Mouse (Mus musculus) cerebellum, postnatal 14 days (tissue): ENCODE measurements around the gene Mgat5b.
A peak's percentile ranks its signal among the peaks of the same experiment; 100 is the strongest.

Source experiments
- DNase-seq, 2 experiments: peaks; one replicate each; pipeline ENCODE4 v3.0.0; 2021; ENCODE audit warnings: mixed read lengths in 2 of 2

The Mgat5b gene

GRCm38 (mm10) chr11:116919186-116920020 lies 740 bp downstream of the Mgat5b start:
- peak in 1 of 2 experiments; percentile 42 for DNase-seq

- no peak for DNase-seq
These were observed 2.1 kb downstream of the Mgat5b start for GRCm38 (mm10) chr11:116920746-116921145.

GRCm38 (mm10) chr11:116922058-116922457 lies 3.4 kb downstream of the Mgat5b start:
- DNase-seq = peak; percentile 74 to 89

GRCm38 (mm10) chr11:116928031-116928430 lies 9.4 kb downstream of the Mgat5b start:
- peak; percentile 57 to 65 for DNase-seq

- no peak for DNase-seq
These were observed 16.2 kb downstream of the Mgat5b start for GRCm38 (mm10) chr11:116934862-116935261.

GRCm38 (mm10) chr11:116935354-116935753 lies 16.7 kb downstream of the Mgat5b start:
- no peak for DNase-seq

GRCm38 (mm10) chr11:116935917-116936316 lies 17.3 kb downstream of the Mgat5b start:
- DNase-seq = no peak

- DNase-seq = no peak
These were observed 18.5 kb downstream of the Mgat5b start for GRCm38 (mm10) chr11:116937141-116937540.

GRCm38 (mm10) chr11:116940088-116940855 lies 21.6 kb downstream of the Mgat5b start:
- no peak for DNase-seq

GRCm38 (mm10) chr11:116944346-116944745 lies 25.7 kb downstream of the Mgat5b start:
- DNase-seq = no peak

GRCm38 (mm10) chr11:116949832-116950231 lies 31.2 kb downstream of the Mgat5b start:
- no peak for DNase-seq

GRCm38 (mm10) chr11:116951429-116951828 lies 32.8 kb downstream of the Mgat5b start:
- DNase-seq = no peak

- peak; percentile 38 to 53 for DNase-seq
These were observed 35.8 kb downstream of the Mgat5b start for GRCm38 (mm10) chr11:116954231-116955118.

GRCm38 (mm10) chr11:116958601-116959000 lies 39.9 kb downstream of the Mgat5b start:
- no peak for DNase-seq

GRCm38 (mm10) chr11:116965061-116965460 lies 46.4 kb downstream of the Mgat5b start:
- no peak for DNase-seq

- no peak for DNase-seq
These were observed 47.3 kb downstream of the Mgat5b start for GRCm38 (mm10) chr11:116965961-116966360.

GRCm38 (mm10) chr11:116968586-116968985 lies 49.9 kb downstream of the Mgat5b start:
- no peak for DNase-seq

- DNase-seq = no peak
These were observed 50.8 kb downstream of the Mgat5b start for GRCm38 (mm10) chr11:116969498-116969897.

GRCm38 (mm10) chr11:116970847-116971246 lies 52.2 kb downstream of the Mgat5b start:
- DNase-seq = no peak

- DNase-seq = no peak
These were observed 54.2 kb downstream of the Mgat5b start for GRCm38 (mm10) chr11:116972828-116973227.

GRCm38 (mm10) chr11:116973508-116973907 lies 54.8 kb downstream of the Mgat5b start:
- DNase-seq = no peak

- no peak for DNase-seq
These were observed 55.7 kb downstream of the Mgat5b start for GRCm38 (mm10) chr11:116974341-116974740.

- DNase-seq = peak in 1 of 2 experiments; percentile 52
These were observed 61.6 kb downstream of the Mgat5b start for GRCm38 (mm10) chr11:116980313-116980712.
